Mouse (Mus musculus) lung, postnatal 0 days (tissue): ENCODE measurements at regions not wholly inside any gene's neighbourhood (a gene's known extent, or its start where the extent isn't known, plus 50 kb on each side); places are given as distances from the start of the nearest gene placed in this dataset.

Experiments
- CTCF ChIP-seq: IDR thresholded peaks from 2 replicates; pipeline ENCODE4 v1.5.1; 2016; ENCODE audit warnings: antibody characterized with exemption, mild to moderate bottlenecking
- EP300 ChIP-seq: IDR thresholded peaks from 2 replicates; pipeline ENCODE4 v1.6.1; 2016; ENCODE audit warnings: antibody characterized with exemption, mild to moderate bottlenecking, control low read depth

GRCm38 (mm10) chr4:56597931-56598330 lies 141.9 kb upstream of the Gm26657 start:
- TF ChIP-seq CTCF (no peak), EP300 (no peak)
